Mouse (Mus musculus): ENCODE data around the gene Prkcb.

Prkcb gene

DNA sequence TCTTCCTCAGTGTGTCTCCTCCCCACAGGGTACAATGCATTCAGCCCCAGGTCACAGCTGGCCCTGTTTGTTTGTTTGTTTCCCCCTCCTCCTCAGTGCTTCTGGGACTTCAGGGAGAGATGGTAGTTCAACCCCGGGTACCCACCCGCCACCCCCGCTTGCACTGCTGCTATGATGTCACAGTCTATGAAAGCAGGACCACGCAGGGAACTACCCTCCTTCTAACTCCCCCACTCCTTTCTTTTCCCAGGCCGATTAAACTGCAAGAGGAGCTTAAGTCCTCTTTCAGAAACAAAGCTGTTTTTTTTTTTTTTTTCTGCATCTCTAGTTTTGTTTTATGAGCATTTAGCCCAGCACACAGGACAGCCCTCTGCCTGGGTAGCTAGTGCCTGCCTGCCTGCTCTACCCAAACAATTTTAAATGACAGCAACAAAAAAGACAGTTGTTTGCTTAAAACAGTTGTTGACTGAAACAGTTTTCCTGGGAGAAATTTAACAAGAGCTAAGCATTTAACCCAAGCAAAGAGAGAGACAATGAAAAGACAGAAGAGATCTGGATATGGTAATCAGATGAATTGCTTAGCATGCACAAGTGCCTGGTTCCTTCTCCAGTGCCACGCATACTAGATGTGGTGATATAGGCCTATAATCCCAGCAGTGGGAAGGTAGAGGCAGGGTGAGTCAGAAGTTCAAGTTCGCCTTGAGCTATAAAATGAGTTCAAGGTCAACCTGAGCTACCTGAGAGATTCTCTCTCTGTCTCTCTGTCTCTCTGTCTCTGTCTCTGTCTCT lies 232.5 kb downstream of the Prkcb start:
- DNase-seq (ENCODE audit: low read depth, low spot score): no peak

DNA sequence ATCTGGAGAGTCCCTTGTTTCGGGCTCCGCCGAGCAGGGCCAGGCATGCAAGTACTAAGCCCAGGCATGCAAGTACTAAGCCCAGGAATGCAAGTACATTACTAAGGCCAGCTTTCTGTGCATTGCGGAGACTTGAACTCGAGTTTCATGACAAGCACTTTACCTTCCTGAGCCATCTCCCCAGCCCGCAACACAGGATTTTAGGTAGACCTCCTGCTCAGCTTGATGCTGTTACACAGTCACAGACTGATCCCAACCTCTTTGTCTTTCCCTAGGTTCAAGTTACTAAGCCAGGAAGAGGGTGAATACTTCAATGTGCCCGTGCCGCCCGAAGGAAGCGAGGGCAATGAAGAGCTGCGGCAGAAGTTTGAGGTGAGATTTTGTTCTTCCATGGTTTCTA lies 239.7 kb downstream of the Prkcb start:
- DNase-seq (ENCODE audit: low read depth, low spot score): no peak

DNA sequence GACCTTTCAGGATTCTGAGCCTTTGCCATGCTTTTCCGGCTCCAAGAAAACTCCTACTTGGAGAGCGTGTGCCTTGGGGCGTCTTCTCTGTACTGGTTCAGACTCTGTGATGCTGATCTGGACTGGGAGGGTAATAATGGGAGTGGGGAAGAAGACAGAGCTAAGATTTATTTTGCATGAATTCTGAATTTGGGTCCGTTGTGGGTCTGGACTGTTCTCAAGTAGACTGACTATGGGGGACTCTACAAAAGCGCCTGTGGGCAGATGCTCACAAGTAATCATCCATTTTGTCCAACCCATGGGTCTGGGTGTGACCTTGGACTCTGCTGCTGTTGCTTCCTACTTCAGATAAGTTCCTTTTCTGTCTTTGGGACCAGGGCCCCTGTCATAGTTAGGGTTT lies 240.1 kb downstream of the Prkcb start:
- DNase-seq (ENCODE audit: low read depth, low spot score): no peak

DNA sequence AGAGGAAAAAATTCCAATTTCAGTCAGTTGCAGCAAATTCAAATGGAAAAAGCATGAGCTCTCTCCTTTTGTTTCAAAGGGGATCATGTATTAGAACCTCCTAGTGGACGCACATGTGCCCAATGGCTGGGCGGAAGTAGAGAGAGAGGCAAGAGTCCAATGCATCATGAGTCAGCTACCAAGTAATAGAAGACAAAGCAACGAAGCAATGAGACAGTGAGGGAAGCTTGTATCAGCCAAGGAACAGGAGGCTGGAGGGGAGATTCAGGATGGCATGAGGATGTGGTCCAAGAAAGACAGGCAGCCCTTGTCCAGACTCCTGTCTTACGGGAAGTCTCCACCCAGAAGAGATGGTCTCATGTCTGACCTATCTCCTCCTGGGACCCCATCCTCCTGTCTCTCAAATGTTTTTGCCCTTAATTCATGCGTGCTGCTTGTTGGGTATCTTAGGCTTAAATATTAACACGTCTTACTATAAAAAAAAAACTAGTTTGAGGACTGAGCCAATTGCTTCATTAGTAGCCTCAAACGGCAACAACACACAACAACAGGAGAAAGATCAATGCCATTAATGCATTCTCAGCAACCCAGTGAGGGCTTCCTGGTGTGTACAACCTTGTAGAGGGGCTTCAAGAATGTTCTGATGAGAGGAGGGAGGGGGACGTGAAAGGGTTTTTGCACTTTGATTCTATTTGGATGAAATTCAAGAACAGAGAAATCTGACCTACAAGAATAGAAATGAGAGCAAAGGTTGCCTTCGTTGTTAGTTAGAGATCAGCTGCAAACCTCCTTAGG lies 245.2 kb downstream of the Prkcb start:
- DNase-seq (ENCODE audit: low read depth, low spot score): no peak

GRCm38 (mm10) chr7:122544616-122545015 lies 256.1 kb downstream of the Prkcb start:
- no peak for DNase-seq (ENCODE audit: low read depth, low spot score)

- no peak for DNase-seq (ENCODE audit: low read depth, low spot score)
These were observed 268.1 kb downstream of the Prkcb start for GRCm38 (mm10) chr7:122556575-122557140.

DNA sequence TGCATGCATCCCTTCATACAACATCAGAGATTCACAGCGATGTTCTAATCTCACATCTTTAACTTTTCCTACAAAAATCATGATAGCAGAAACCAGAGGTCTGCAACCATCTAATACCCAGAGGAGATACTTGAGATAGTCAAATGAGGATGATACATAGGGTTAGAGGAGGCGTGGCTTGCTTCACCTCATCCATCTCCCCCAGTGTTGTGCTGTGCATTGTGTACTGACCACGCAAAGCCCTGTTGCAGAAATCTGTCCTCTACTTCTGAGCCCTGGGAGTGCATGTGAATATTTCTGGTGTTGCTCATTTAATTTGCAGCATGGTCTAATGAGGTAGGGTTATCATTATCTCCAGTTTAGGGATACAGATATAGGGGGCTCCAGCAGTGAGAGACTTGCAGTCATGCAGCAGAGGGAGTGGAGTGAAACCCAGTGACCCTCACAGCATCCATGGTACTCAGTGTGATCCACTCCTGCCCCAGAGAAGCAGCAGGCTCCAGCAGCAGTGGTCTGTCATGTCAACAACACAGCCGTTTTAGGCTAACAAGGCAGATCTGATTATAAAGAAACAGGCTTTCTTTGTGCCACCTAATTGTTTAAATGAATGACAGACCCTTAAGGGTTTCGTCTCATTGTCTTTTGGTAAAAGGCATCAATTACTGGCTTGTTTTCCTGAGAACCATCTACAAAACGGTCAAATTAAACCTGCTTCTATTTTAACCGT lies 269.7 kb downstream of the Prkcb start:
- DNase-seq (ENCODE audit: low read depth, low spot score): no peak

GRCm38 (mm10) chr7:122558912-122559311 lies 270.4 kb downstream of the Prkcb start:
- no peak for DNase-seq (ENCODE audit: low read depth, low spot score)

DNA sequence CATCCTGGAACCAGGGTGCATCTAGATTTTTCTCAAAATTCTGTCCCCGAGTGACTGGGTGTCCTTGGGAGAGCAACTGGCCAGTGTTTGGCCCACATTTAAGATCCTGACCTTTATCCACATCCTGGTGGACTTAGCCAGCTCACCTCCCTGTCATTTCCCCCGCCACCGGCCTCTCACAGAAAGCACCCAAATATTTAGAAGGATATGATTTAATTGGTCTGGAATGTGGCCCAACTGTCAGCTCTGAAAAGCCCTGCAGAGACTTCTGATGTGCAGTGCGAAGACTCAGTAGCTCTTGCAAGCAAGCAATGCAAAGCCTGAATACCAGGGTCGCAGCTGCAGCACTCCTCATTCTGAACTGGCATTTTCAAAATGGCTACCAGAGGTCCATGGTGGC lies 274.0 kb downstream of the Prkcb start:
- DNase-seq (ENCODE audit: low read depth, low spot score): no peak

GRCm38 (mm10) chr7:122565371-122565770 lies 276.8 kb downstream of the Prkcb start:
- no peak for DNase-seq (ENCODE audit: low read depth, low spot score)

- no peak for DNase-seq (ENCODE audit: low read depth, low spot score)
These were observed 277.5 kb downstream of the Prkcb start for GRCm38 (mm10) chr7:122566011-122566410.

DNA sequence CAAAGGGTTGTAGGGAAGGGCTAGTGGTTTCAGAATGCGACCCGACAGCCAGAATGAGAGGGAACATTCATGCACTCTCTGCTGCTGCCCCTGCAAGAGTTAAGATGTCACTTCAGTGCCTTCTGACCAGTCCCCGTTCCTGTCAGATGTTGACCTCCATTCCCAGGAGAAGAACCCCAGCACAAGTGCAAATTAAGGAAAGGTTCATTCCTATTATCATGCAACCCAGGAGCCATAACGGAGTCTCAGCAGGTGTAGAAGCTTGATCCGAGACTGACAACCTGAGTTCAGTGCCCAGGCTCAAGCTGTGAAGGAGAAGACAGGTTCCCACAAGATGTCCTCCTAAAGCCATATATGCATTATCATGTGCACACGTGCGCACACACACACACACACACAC lies 280.2 kb downstream of the Prkcb start:
- DNase-seq (ENCODE audit: low read depth, low spot score): no peak

- DNase-seq (ENCODE audit: low read depth, low spot score): no peak
These were observed 281.9 kb downstream of the Prkcb start for GRCm38 (mm10) chr7:122570407-122570806.

- no peak for DNase-seq (ENCODE audit: low read depth, low spot score)
These were observed 284.6 kb downstream of the Prkcb start for GRCm38 (mm10) chr7:122573101-122573635.

GRCm38 (mm10) chr7:122574418-122574817 lies 285.9 kb downstream of the Prkcb start:
- no peak for DNase-seq (ENCODE audit: low read depth, low spot score)

DNA sequence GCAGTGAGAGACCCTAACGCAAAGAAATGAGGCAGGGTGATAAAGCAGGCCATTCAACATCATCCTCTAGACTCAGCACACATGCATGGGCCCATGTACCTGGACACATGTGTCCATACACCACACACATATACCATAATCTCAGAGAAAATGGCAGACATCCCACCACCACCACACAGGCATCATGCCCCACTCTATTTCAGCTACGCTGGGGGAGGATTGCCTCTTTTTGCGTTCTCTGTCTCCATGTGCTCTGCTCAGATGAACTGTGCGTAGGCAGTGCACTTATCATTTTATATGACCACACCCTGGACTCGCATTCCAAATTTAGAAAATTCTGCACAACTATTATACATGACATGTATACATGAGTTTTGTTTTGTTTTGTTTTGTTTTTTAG lies 286.5 kb downstream of the Prkcb start:
- DNase-seq (ENCODE audit: low read depth, low spot score): no peak

- no peak for DNase-seq (ENCODE audit: low read depth, low spot score)
These were observed 287.0 kb downstream of the Prkcb start for GRCm38 (mm10) chr7:122575506-122575905.

DNA sequence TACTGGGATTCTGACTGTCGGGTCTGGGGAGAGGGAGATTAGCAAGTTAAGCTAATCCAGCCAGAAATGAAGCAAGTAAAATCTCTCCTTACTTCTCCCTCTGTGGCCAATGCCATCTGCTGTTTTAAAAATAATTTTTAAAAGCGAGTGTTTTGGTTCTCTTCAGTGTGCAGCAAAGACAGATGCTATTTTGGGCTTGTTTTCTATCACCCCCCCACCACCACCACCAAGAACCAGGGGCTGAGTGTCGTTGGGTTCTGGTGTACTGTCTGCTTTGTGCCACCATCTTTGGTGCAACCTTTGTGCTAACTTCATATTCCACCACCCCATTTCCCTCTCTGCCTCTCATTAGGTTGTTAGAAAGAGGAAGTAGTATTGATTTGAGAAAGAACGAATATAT lies 289.0 kb downstream of the Prkcb start:
- DNase-seq (ENCODE audit: low read depth, low spot score): no peak

- DNase-seq (ENCODE audit: low read depth, low spot score): no peak
These were observed 291.1 kb downstream of the Prkcb start for GRCm38 (mm10) chr7:122579461-122580157.

GRCm38 (mm10) chr7:122580158-122580475 lies 291.6 kb downstream of the Prkcb start:
- no peak for DNase-seq (ENCODE audit: low read depth, low spot score)

DNA sequence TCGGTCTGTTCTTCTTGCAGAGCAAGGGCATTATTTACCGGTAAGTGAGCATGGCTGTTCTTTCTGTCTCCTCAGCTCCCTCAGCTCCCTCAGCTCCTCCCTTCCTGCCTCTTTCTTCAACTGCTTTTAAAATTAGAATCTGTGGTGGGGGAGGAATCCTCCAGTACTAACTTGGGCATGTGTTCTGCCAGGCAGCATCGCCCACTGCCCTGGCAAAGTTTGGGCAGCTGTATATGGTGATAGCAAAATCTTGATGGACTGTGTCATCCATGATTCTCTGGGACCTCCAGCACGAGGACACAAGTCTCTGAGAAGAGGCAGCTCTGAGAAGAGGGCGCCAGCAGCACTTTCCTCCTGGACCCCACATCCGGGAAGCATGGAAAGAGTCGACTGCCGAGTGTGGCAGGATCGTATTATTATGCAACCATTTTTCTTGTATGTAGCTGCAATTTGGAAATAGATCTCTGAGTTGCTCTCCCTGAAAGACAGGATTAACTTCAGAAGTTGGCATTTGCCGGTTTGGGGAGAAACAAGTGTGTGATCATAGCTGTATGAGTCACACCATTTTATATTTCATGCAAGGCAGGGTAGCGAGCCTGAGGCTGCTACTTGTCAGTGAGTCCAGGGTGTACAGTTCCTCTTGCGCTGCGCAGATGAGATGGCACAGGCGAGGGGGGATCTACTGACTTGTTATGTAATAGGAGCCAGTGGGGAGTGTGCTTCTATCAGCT lies 296.0 kb downstream of the Prkcb start:
- no peak for DNase-seq (ENCODE audit: low read depth, low spot score)

Measured in brain, embryonic 18.5 days (tissue).